Mouse (Mus musculus): ENCODE measurements around the gene 3830417A13Rik. TPM values are rescaled to one million over a fixed set of nuclear protein-coding genes. Genes with fewer than 3 reads are reported as not detected.

3830417A13Rik gene
- not detected for total RNA-seq (2021)
- long read RNA-seq, experiment 1, result 0 reads
- long read RNA-seq, experiment 2, result 0 reads

- no peak for DNase-seq
- intact Hi-C loops (cut with DNase I; ENCODE audit: low total_unique reads), result no loop called here
These were observed at the start of gene 3830417A13Rik for GRCm38 (mm10) chrX:64173248-64173647. Gene 3830417A13Rik, plus strand, starts transcription at chrX:64173548.

- DNase-seq, result no peak
- intact Hi-C loops (cut with DNase I; ENCODE audit: low total_unique reads), result no loop called here
These were observed 21.2 kb upstream of the 3830417A13Rik start, which contains the start of gene Gm6760 for GRCm38 (mm10) chrX:64152098-64152497. Gene Gm6760, minus strand, starts transcription at chrX:64152198.

GRCm38 (mm10) chrX:64181246-64181645, 7.9 kb downstream of the 3830417A13Rik start:
- DNase-seq, result no peak

More at GRCm38 (mm10) chrX:64181246-64181645, 7.9 kb downstream of the 3830417A13Rik start:
- intact Hi-C loops (cut with DNase I; ENCODE audit: low total_unique reads), result no loop called here

Other genes starting within 250 kb of the 3830417A13Rik start
- gene Gm6760, start 21.4 kb upstream of the 3830417A13Rik start, total RNA-seq (2021), result not detected
- under 1 TPM; 0.35 to 0.49 TPM for gene Slitrk4, start 103.4 kb downstream of the 3830417A13Rik start, total RNA-seq (2021)